Mouse (Mus musculus): ENCODE data around the gene Ppef2.

Ppef2 gene

GRCm38 (mm10) chr5:92256218-92256617 is at the start of gene Ppef2:
Gene Ppef2, minus strand, starts transcription at chr5:92256278.
- DNase-seq (ENCODE audit: low spot score in 2 of 2): no peak

DNA sequence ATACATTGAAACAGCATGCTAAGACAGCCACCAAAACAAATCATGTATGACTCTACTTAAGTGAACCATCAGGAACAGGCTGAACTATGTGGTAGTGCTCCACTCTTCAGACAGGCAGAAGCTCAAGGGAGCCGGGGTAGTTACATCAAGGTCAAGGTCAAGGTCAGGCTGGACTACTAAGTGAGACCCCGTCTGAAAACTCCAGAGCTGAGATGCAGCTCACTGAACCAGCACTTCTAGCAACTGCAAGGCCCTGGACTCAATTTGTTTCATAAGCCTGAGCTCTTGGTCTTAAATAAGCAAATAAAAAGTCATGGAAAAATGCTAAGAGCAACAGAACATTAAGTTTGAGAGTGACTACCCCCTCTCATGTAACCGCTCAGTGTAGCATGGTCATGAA is 48.2 kb upstream of the Ppef2 start:
- no peak for DNase-seq (ENCODE audit: low spot score in 2 of 2)

DNA sequence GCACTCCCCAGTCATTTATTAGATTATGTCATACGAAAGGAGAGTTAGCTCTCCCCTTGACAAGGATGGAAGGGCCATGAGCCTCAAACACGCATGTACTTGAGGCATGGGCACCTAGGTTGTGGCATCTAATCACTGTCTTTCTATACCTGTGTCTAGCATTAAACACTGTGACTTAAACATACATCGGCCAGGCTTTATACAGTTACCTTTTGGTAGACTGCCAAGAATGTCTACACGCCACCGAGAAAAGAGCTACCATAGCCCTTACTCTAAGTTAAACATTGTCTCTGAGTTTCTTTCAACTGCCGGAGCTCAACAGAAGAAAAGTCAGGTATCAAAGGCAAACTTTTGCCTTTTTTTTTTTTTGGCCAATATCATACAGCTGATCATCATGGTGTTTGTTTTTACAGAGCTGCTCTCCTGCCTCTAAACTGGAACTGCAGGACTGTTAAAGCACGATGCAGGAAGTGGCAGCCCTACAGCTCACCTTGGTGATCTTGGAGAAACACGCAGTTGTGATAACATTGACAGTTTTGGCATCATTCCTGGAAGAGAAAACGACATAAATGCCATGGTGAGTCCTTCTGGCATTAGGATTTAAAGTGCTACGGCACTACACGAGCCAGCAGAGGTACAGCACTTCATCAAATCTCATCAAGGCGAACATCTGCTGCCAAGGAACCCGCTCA is 46.2 kb upstream of the Ppef2 start:
- DNase-seq (ENCODE audit: low spot score in 2 of 2): no peak

- DNase-seq (ENCODE audit: low spot score in 2 of 2): no peak
These were observed 38.4 kb upstream of the Ppef2 start for GRCm38 (mm10) chr5:92294525-92294924.

DNA sequence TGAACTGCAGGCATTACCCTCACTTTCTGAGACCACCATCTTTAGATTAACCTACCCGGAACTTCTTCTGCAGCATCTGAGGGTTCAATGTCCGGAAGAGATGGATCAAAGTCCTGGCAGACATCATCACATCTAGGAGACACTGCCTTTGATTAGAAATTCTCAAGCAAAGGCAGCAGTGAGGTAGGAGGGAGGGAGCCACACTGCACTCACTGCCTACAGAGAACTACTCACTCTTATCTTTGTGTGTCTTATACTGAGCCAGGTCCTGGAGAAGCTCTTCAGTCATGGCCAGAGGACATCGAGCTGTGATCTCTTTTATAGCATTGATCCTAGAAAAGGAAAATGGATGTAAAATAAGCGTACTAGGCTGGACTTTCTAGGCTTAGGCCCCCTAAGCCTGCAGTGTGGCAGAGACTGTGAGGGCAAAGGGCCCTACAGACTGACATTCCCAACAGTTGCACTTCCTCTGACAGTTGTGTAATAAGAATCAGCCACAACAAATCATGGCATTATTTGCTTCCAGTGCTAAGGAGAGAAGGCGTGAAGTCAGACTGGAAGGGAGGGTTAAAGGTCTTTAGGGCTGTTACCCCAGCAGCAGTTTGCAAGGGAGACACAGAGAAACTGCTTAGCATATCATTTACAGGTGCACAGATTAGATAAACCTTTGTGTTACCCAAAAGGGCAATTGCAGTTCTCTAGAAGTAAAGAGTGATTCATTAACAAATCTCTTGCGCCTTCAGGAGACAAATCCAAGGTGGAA is 35.8 kb upstream of the Ppef2 start:
- no peak for DNase-seq (ENCODE audit: low spot score in 2 of 2)

DNA sequence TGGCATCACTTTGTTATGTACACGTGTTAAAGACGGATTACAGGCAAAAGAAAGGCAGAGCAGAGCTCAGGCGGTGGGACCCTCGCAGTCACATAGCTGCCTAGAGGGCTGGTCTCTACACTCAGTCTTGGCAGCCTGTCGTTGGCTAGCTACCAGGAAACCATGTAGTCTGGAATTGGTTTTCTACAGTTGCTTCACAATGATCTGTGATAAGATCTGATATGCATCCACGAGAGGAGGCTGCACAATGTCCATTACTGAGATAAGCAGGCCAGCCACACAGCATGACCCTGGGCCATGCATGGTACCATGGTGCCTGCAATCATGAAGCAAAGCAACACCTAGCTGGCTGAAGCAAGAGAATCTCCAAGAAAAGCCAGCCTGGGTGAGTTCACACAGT is 31.8 kb upstream of the Ppef2 start:
- no peak for DNase-seq (ENCODE audit: low spot score in 2 of 2)

- DNase-seq (ENCODE audit: low spot score in 2 of 2): no peak
These were observed 27.0 kb upstream of the Ppef2 start for GRCm38 (mm10) chr5:92283107-92283506.

- no peak for DNase-seq (ENCODE audit: low spot score in 2 of 2)
These were observed 26.5 kb upstream of the Ppef2 start for GRCm38 (mm10) chr5:92282571-92282970.

DNA sequence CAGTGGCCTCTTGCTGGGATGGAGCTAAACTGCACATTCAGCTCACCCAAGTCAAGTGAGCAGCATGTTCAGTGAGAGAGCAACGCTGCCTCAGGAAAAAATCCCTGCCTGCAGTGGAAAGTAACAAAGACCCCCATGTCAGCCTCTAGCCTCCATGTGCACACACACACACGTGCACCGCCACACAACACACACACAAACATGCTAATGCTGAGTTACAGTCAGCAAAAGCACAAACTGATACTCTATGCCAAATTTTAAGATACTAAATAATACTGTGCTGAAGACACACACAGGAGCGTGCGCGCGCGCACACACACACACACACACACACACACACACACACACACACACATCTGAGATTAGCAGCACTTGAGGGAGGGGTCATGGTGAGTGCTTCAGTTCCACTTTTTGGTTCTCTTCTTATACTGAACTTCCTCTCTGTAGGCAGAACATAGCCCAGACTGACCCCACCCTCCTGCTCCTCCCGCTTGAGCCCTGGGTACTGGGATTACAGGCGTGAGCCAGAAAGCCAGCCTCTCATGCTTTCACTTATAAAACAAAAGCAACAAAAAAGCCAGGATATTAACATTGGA is 23.0 kb upstream of the Ppef2 start:
- DNase-seq (ENCODE audit: low spot score in 2 of 2): no peak

DNA sequence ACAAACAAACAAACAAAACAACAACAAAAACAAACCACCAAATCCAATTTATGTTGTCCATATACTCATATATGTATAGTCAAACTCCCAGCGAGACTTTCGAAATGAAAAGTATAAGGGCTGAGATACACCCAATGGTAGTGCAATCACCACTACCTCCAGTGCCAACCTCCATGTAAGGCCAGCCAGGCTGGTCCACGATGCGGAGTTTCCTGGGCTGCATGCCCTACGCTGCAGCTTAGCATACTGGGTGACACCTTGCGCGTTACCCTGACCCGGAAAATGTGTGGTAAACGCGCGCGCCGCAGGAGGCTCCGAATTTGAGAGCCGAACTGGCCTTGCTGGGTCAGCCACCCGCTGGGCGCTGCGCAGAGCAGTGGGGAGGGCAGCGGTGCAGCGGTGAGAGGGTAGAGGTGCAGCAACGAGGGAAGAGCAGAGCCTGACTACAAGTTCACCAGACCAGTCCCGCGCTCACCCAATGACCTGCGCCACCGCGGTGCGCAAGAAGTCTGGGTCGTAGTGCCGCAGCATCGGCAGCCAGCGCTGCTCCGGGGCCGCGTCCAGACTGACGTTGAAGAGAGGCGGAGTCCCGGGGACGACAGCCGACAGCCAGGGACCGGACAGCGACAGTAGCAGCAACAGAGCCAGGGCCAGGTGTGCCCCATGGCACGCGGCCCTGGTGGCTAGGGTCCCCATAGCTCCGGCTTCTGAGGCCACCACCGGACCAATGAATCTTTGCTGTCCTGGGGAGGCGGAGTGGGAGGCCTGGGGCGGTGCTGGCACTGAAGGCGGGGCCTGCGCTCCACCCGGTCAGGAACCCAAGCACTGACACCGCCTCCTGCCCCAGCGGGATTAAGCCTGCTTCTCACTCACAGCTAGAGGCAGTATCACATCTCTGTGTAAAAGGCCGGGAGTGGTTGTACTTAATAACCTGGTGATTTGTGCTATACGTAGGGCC is 21.6 kb upstream of the Ppef2 start, which contains the start of gene Naaa:
Naaa (minus strand) TSS at position 734 of the 958 bp plus-strand sequence.
- peak; percentile 76 to 77 for DNase-seq (ENCODE audit: low spot score in 2 of 2)

DNA sequence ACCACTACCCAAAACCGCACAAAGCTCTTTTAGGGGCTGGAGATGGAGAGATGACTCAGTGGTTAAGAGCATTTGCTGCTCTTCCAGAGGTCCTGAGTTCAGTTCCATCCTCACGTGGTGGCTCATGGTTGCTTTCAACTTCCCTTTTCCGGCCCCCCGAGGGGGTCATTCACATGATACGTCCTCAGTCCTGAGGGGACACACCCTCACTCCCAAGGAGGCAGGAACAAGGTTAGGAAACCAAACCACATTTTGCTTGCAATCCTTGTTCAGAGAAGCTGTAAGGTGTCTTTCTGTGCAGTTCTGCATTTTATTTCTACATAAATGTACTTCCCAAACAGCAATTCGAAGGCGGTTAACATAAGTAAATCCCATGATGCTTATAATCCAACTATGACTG is 14.4 kb upstream of the Ppef2 start:
- no peak for DNase-seq (ENCODE audit: low spot score in 2 of 2)

DNA sequence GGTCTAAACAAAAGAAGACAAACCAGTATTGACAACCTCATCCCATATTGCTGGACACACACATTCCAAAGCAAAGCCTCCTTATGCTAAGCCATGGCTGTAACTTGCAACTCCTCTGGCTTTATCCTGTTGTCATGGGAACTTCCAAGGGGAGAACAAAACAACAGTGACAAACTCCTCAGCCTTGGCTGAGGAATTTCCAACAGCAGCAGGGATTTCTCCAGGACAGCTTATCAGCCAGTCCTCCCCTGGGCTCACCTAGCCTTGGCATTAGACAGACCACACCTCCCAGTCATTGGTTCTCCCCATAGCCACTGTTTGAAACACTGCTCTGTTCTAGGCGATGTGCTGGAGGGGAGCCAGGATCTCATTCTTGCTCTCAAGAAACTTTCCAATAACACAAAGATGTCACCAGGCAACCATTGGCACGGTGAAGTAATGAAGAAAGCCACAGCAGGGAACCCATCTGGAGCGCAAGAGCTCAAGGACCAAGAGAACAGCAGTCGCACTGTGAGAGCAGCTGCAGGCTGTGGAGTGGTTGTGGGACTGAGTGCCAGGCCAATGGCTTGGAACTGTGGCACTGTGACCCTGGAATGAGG is 7.8 kb upstream of the Ppef2 start:
- DNase-seq (ENCODE audit: low spot score in 2 of 2): peak in 1 of 2 experiments; percentile 59

- DNase-seq (ENCODE audit: low spot score in 2 of 2): no peak
These were observed 6.6 kb upstream of the Ppef2 start for GRCm38 (mm10) chr5:92262646-92263045.

GRCm38 (mm10) chr5:92254476-92254875 is 1.6 kb downstream of the Ppef2 start:
- no peak for DNase-seq (ENCODE audit: low spot score in 2 of 2)

- DNase-seq (ENCODE audit: low spot score in 2 of 2): no peak
These were observed 3.2 kb downstream of the Ppef2 start for GRCm38 (mm10) chr5:92252797-92253343.

- no peak for DNase-seq (ENCODE audit: low spot score in 2 of 2)
These were observed 4.0 kb downstream of the Ppef2 start for GRCm38 (mm10) chr5:92252031-92252430.

DNA sequence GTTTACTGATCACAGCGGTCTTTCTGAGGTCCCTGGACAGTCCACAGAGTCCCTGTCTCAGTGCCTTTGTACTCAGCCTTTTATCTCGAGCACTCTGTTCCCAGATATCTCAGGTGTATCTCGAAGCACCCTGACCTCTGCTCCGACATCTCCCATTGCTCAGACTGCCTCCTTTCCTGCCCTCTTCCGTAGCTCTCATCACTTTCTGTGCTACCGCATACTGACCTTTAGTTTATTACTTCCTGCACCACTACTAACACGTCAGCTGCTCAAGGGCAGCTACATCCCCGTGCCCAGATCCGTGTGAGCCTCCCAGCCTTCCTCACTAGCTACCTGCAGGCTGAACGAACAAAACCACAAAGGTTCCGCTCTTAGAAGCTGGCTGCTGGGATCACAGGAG is 7.5 kb downstream of the Ppef2 start:
- no peak for DNase-seq (ENCODE audit: low spot score in 2 of 2)

GRCm38 (mm10) chr5:92245483-92245882 is 10.6 kb downstream of the Ppef2 start:
- DNase-seq (ENCODE audit: low spot score in 2 of 2): no peak

DNA sequence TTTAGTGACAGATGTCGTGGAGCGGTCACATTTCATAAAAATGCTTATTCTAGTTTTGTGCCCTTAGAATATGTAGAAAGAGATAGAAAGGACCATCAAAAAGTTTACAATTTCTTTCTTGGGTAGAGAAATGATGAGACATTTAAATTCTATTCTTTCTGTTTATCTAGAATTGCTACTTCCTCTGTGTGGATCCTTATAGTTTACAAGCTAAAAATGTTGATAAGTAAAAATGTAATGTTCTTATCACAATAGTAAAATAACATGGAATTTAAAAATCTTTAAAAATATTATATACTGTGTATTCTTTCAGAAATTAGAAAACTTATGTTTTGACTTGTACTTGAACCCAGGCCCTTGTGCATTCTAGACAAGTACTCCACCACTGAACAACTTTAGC is 11.2 kb downstream of the Ppef2 start:
- no peak for DNase-seq (ENCODE audit: low spot score in 2 of 2)

GRCm38 (mm10) chr5:92240769-92241168 is 15.3 kb downstream of the Ppef2 start:
- no peak for DNase-seq (ENCODE audit: low spot score in 2 of 2)
